Mouse (Mus musculus): ENCODE measurements around the gene Zfp882. TPM values are rescaled to one million over a fixed set of nuclear protein-coding genes. Genes with fewer than 3 reads are reported as not detected.
"Not testable (repeated sequence)": the region's sequence is repeated elsewhere in the genome, so short reads cannot be mapped to it uniquely, and the experiment has no call there.

Zfp882 gene
- polyA plus RNA-seq, 1 experiment, result 4.3 TPM

GRCm38 (mm10) chr8:71951436-71952161 is 43.2 kb downstream of the Zfp882 start:
- TF ChIP-seq POLR2A (IDR thresholded peaks at IDR 0.05; ENCODE audit: extremely low read depth, insufficient read depth, low read length), result no peak
- no peak for TF ChIP-seq CTCF (IDR thresholded peaks at IDR 0.05; ENCODE audit: extremely low read depth, insufficient read depth, low read length)
- Histone ChIP-seq H3K4me3 (ENCODE audit: insufficient read depth, low read length) (peak overlapping the region; percentile 63), H3K4me1 (ENCODE audit: control insufficient read depth, insufficient read depth, low read length) (no peaks in the 10 kb centered on the region), H3K27ac (ENCODE audit: insufficient read depth, low read length) (no peak overlapping the region)

- Histone ChIP-seq H3K4me1 (ENCODE audit: control insufficient read depth, insufficient read depth, low read length) (no peaks in the 10 kb centered on the region), H3K27ac (ENCODE audit: insufficient read depth, low read length) (no peak overlapping the region), H3K4me3 (ENCODE audit: insufficient read depth, low read length) (no peak overlapping the region)
- TF ChIP-seq CTCF (IDR thresholded peaks at IDR 0.05; ENCODE audit: extremely low read depth, insufficient read depth, low read length) (no peak), POLR2A (IDR thresholded peaks at IDR 0.05; ENCODE audit: extremely low read depth, insufficient read depth, low read length) (no peak)
Measured at GRCm38 (mm10) chr8:71952489-71952888, 44.1 kb downstream of the Zfp882 start.

DNA sequence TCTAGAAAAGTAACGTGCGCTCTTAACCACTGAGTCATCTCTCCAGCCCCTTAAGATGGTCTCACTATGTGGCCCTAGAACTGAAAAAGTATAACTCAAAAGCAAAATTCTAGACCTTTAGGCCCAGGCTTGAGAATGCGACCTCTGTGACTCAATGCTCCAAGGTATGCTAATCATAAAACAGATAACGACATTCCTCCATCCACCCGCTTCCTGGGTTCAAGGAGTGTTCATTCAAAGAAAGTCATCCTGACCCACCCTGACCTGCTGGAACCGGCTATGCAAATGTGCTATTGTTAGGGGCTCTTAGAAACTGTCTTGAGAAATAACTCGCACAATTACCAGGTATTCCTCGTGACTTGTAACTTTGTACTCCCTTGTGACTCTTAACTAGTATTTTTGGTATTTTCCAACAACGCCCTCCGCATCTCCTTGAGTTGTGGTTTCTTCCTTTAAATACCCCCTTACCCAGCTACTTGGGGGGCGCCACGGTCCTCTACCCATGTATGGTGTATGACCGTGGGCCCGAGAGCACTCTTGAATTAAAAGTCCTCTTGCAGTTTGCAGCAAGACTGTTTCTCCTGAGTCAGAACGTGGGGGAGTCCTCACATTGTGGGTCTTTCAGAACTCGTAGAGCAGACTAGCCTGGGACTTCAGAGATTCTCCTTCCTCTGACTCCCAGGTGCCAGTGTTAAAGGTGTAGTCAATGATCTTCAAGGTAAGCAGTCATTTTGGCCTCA is 44.7 kb downstream of the Zfp882 start:
- H3K4me3 ChIP-seq (ENCODE audit: insufficient read depth, low read length); H3K4me1 ChIP-seq (ENCODE audit: control insufficient read depth, insufficient read depth, low read length): not testable (repeated sequence)

DNA sequence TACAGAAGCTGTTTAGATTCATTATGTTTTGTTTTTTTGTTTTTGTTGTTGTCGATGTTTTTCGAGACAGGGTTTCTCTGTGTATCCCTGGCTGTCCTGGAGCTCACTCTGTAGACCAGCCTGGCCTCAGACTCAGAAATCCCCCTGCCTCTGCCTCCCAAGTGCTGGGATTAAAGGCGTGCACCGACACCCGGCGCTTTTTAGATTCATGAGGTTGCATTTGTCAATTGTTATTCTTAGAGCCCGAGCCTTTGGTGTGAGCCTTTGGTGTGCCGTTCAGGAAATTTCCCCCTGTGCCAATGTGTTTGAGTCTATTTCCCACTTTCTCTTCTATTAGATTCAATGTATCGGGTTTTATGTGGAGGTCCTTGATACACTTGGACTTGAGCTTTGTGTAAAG is 46.3 kb downstream of the Zfp882 start:
- H3K4me1 ChIP-seq (ENCODE audit: control insufficient read depth, insufficient read depth, low read length), result no peaks in the 10 kb centered on the region
- H3K4me3 ChIP-seq (ENCODE audit: insufficient read depth, low read length), result no peak overlapping the region
- H3K27ac ChIP-seq (ENCODE audit: insufficient read depth, low read length), result no peak overlapping the region
- TF ChIP-seq CTCF (IDR thresholded peaks at IDR 0.05; ENCODE audit: extremely low read depth, insufficient read depth, low read length) (no peak), POLR2A (IDR thresholded peaks at IDR 0.05; ENCODE audit: extremely low read depth, insufficient read depth, low read length) (no peak)

More for the DNA sequence above, 44.7 kb downstream of the Zfp882 start:
- not testable (repeated sequence) for H3K27ac ChIP-seq (ENCODE audit: insufficient read depth, low read length)

DNA sequence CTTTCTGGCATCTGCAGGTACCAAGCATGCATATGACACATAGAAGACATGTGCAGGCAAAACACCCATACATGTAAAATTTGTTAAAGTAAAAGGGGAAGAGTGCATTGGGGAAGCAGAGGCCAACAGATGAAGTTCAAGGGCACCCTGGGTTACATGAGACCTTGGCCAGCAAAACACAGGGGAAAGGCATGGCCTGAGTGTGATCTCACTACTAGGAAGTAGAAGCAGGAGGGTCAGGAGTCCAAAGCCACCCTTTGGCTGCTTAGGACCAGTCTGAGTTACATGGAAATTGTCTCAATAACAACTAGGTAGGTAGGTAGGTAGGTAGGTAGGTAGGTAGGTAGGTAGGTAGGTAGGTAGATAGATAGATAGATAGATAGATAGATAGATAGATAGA is 52.1 kb downstream of the Zfp882 start:
- H3K4me3 ChIP-seq (ENCODE audit: insufficient read depth, low read length), result no peak overlapping the region
- no peak overlapping the region for H3K27ac ChIP-seq (ENCODE audit: insufficient read depth, low read length)
- H3K4me1 ChIP-seq (ENCODE audit: control insufficient read depth, insufficient read depth, low read length), result no peaks in the 10 kb centered on the region
- TF ChIP-seq CTCF (IDR thresholded peaks at IDR 0.05; ENCODE audit: extremely low read depth, insufficient read depth, low read length) (no peak), POLR2A (IDR thresholded peaks at IDR 0.05; ENCODE audit: extremely low read depth, insufficient read depth, low read length) (no peak)

GRCm38 (mm10) chr8:71961796-71962195 is 53.4 kb downstream of the Zfp882 start:
- no peak overlapping the region for H3K4me3 ChIP-seq (ENCODE audit: insufficient read depth, low read length)
- H3K27ac ChIP-seq (ENCODE audit: insufficient read depth, low read length), result no peak overlapping the region
- no peaks in the 10 kb centered on the region for H3K4me1 ChIP-seq (ENCODE audit: control insufficient read depth, insufficient read depth, low read length)
- TF ChIP-seq POLR2A (IDR thresholded peaks at IDR 0.05; ENCODE audit: extremely low read depth, insufficient read depth, low read length) (no peak), CTCF (IDR thresholded peaks at IDR 0.05; ENCODE audit: extremely low read depth, insufficient read depth, low read length) (no peak)

- Histone ChIP-seq H3K27ac (ENCODE audit: insufficient read depth, low read length) (no peak overlapping the region), H3K4me3 (ENCODE audit: insufficient read depth, low read length) (no peak overlapping the region), H3K4me1 (ENCODE audit: control insufficient read depth, insufficient read depth, low read length) (no peaks in the 10 kb centered on the region)
- no peak for TF ChIP-seq POLR2A (IDR thresholded peaks at IDR 0.05; ENCODE audit: extremely low read depth, insufficient read depth, low read length)
- TF ChIP-seq CTCF (IDR thresholded peaks at IDR 0.05; ENCODE audit: extremely low read depth, insufficient read depth, low read length), result no peak
Measured at GRCm38 (mm10) chr8:71964051-71964450, 55.6 kb downstream of the Zfp882 start.

GRCm38 (mm10) chr8:71965166-71965565 is 56.8 kb downstream of the Zfp882 start:
- Histone ChIP-seq H3K4me1 (ENCODE audit: control insufficient read depth, insufficient read depth, low read length) (no peaks in the 10 kb centered on the region), H3K4me3 (ENCODE audit: insufficient read depth, low read length) (no peak overlapping the region), H3K27ac (ENCODE audit: insufficient read depth, low read length) (no peak overlapping the region)
- TF ChIP-seq POLR2A (IDR thresholded peaks at IDR 0.05; ENCODE audit: extremely low read depth, insufficient read depth, low read length) (no peak), CTCF (IDR thresholded peaks at IDR 0.05; ENCODE audit: extremely low read depth, insufficient read depth, low read length) (no peak)

Other genes with a start within 250 kb of the Zfp882 start
- gene Unc13a, start 236.9 kb upstream of the Zfp882 start, polyA plus RNA-seq (2012; rRNA removed), result 199 and 221 TPM in 2 replicates
- 6.0 and 6.1 TPM in 2 replicates for gene Jak3, start 232.3 kb upstream of the Zfp882 start, polyA plus RNA-seq (2012; rRNA removed)
- 1.4 and 1.6 TPM in 2 replicates for gene Insl3, start 219.4 kb upstream of the Zfp882 start, polyA plus RNA-seq (2012; rRNA removed)
- 0.74 and 0.86 TPM in 2 replicates for gene B3gnt3, start 206.8 kb upstream of the Zfp882 start, polyA plus RNA-seq (2012; rRNA removed)
- gene Fcho1, start 182.9 kb upstream of the Zfp882 start, polyA plus RNA-seq (2012; rRNA removed), result 218 and 247 TPM in 2 replicates
- gene Zfp709, start 26.6 kb upstream of the Zfp882 start, polyA plus RNA-seq (2012; rRNA removed), result 2.9 TPM in 2 replicates
- gene Zfp617, start within 50 bp of the Zfp882 start, polyA plus RNA-seq (2012; rRNA removed), result 20.0 and 20.3 TPM in 2 replicates
- gene Zfp961, start 42.4 kb downstream of the Zfp882 start, polyA plus RNA-seq (2012; rRNA removed), result 14.2 and 15.7 TPM in 2 replicates
- 0.15 and 0.17 TPM in 2 replicates for gene Cyp4f18, start 101.0 kb downstream of the Zfp882 start, polyA plus RNA-seq (2012; rRNA removed)
- not detected in 2 replicates for gene Olfr372, start 132.6 kb downstream of the Zfp882 start, polyA plus RNA-seq (2012; rRNA removed)
- gene Olfr373, start 174.6 kb downstream of the Zfp882 start, polyA plus RNA-seq (2012; rRNA removed), result not detected in 2 replicates
- 0.02 TPM in 1 of 2 replicates, not detected in the other for gene Olfr374, start 198.4 kb downstream of the Zfp882 start, polyA plus RNA-seq (2012; rRNA removed)
- gene Tpm4, start 226.4 kb downstream of the Zfp882 start, polyA plus RNA-seq (2012; rRNA removed), result 35.1 and 37.0 TPM in 2 replicates